Mouse (Mus musculus): ENCODE results near the gene Pmp22. TPM values are rescaled to one million over a fixed set of nuclear protein-coding genes. Genes with fewer than 3 reads are reported as not detected.

The Pmp22 gene
- polyA plus RNA-seq, 1 experiment = not detected

DNA sequence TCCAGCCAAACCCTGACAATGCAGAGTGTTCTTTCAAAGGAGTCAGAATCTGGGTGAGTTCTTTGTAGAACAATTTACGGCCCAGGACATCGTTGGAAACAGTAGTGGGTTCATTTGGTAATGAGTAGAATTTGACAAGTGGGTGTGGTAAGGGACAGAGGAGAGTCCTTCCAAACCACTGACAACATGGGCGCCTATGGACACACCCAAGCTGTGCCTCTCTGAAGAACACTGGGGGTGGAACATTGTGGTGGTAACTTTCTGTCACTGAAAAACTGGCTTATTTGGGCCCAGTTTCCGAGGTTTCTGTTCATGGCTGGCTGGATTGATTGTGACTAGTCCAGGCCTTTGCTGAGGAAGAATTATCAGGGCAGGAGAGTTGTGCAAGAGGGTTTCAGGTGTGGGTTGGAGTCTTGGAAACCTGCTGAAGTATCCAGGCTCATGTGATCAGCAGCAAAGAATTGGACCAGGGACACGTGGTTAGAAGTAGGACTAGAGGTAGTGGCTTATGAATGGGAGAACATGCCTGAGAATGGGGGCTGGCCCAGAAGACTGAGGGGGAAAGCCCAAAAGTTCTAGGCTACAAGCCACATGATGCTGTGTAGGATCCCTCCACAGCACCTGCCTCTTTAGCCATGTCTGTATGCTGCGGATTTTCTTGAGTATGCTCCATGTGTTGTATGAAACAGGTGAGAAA lies 35.4 kb downstream of the Pmp22 start:
- Histone ChIP-seq H3K4me1 (ENCODE audit: control insufficient read depth, insufficient read depth, low read length) (no peaks in the 10 kb centered on the region), H3K4me3 (ENCODE audit: insufficient read depth, low read depth, low read length) (no peak overlapping the region), H3K27ac (ENCODE audit: insufficient read depth, low read depth, low read length) (no peak overlapping the region)
- TF ChIP-seq POLR2A (IDR thresholded peaks at IDR 0.05; ENCODE audit: insufficient read depth, low read depth, low read length) (no peak), CTCF (IDR thresholded peaks at IDR 0.05; ENCODE audit: insufficient read depth, low read depth, low read length) (no peak)
- WGBS = 77% methylated on average over 6 of the region's 6 CpGs

DNA sequence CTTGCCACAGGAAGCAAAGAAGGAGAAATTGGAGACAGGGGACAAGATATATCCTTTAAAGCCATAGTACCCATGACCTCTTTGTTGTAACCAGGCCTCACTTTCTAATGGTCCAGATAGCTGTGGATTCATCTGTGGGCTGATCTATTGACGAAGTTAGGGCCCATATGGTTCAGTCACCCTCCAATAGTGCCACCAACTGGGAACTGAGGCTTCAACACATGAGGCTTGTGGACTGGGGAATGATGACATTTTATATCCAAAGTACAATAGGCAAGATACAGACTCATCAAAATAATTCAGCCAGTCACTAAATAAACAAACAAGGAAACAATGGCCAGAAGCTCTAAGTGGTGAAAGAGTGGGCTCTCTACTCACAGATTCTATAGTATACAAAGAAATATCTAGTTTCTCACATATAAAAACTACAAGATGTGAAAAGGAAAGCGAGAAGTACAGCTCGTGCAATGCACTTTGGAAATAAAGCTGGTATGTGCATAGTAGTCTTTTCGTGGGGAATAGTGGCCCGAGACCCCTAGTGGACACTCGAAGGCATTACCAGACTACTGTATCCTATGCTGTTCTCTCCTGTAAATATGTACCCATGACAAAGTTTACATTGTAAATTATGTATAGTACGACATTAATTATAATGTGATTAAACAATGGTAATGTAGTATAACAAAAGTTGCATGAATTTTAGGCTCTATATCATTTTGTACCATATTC lies 36.1 kb downstream of the Pmp22 start:
- no peak overlapping the region for H3K4me3 ChIP-seq (ENCODE audit: insufficient read depth, low read depth, low read length)
- 49% methylated on average over 7 of the region's 7 CpGs for WGBS

DNA sequence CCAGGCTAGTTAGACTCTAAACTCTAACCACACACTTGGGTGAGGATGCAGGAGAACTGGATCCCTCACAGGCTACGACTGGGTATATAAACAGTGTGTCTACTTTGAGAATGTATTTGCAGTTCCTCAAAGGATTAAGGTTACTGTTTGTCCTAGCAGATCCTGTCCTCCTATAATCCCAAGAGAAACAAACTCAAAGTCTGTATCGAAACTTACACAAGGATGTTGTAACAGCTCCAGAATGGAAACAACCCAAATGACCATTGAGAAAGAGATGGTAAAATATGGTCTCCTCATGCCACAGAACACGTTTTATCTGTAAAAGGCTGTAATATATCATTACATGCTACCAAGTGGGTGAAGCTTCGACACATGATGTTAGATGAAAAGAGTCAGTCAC lies 39.0 kb downstream of the Pmp22 start:
- WGBS = 91% methylated on average over 4 of the region's 4 CpGs
- Histone ChIP-seq H3K4me3 (ENCODE audit: insufficient read depth, low read depth, low read length) (no peak overlapping the region), H3K27ac (ENCODE audit: insufficient read depth, low read depth, low read length) (no peak overlapping the region), H3K4me1 (ENCODE audit: control insufficient read depth, insufficient read depth, low read length) (no peaks in the 10 kb centered on the region)
- TF ChIP-seq POLR2A (IDR thresholded peaks at IDR 0.05; ENCODE audit: insufficient read depth, low read depth, low read length) = no peak
- TF ChIP-seq CTCF (IDR thresholded peaks at IDR 0.05; ENCODE audit: insufficient read depth, low read depth, low read length) = no peak

More for the DNA sequence above, 36.1 kb downstream of the Pmp22 start:
- Histone ChIP-seq H3K4me1 (ENCODE audit: control insufficient read depth, insufficient read depth, low read length) (no peaks in the 10 kb centered on the region), H3K27ac (ENCODE audit: insufficient read depth, low read depth, low read length) (no peak overlapping the region)
- no peak for TF ChIP-seq POLR2A (IDR thresholded peaks at IDR 0.05; ENCODE audit: insufficient read depth, low read depth, low read length)
- TF ChIP-seq CTCF (IDR thresholded peaks at IDR 0.05; ENCODE audit: insufficient read depth, low read depth, low read length) = no peak

DNA sequence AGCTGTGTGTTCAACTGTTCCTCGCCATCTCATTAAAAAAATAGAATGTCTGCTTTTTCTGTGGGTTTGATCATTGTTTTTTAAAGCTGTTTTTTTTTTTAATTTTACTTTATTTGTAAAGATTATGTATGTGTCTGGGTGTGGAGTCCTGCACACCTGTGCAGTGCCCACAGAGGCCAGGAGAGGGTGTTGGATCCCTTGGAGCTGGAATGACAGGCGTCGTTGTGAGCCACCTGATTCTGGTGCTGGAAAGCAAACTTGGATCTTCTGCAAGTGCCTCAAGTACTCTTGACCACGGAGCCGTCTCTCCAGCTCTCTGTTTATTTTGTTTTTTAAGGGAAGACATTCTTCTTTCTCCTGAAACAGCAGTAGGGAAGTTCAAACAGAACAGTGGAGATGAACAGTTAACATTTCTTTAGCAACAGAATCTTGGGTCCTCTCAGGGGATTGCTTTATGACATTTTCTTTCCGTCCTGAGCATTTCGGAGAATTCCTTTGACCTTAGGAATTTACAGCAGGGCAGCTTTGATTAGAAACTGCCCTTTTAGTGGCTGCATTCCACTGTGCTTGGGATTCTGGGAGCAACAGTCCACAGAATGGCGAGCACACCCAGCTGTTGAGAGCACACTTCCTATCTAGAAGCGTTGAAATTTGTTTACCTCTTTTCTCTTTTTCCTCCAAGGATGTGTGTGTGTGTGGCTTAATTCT lies 39.9 kb downstream of the Pmp22 start:
- TF ChIP-seq CTCF (IDR thresholded peaks at IDR 0.05; ENCODE audit: insufficient read depth, low read depth, low read length) = no peak
- H3K4me3 ChIP-seq (ENCODE audit: insufficient read depth, low read depth, low read length) = no peak overlapping the region
- H3K4me1 ChIP-seq (ENCODE audit: control insufficient read depth, insufficient read depth, low read length) = no peaks in the 10 kb centered on the region
- no peak overlapping the region for H3K27ac ChIP-seq (ENCODE audit: insufficient read depth, low read depth, low read length)
- WGBS = 70% methylated on average over 9 of the region's 9 CpGs

DNA sequence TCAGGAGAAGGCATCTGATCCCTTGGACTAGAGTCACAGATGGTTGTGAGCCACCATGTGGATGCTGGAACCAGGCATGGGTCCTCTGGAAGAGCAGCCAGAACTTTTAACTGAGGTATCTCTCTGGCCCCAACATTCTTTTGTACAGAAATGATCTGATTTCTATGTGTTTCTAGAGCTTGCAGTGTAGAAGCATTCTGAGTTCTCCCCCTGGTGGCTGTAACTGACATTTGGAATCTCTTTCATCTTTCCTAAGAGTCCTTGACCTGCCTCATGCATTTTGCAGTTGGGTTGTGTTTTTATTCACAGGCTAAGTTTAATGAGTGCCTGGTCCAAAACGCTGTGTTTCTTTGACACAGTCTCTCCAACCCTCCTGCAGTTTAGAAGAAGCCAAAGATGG lies 43.2 kb downstream of the Pmp22 start:
- Histone ChIP-seq H3K4me3 (ENCODE audit: insufficient read depth, low read depth, low read length) (no peak overlapping the region), H3K27ac (ENCODE audit: insufficient read depth, low read depth, low read length) (no peak overlapping the region), H3K4me1 (ENCODE audit: control insufficient read depth, insufficient read depth, low read length) (0 out of 2 replicates have a peak, but pooled peaks cover 5% of the 10 kb centered on the region)
- 23% methylated on average over 1 of the region's 1 CpGs for WGBS
- TF ChIP-seq POLR2A (IDR thresholded peaks at IDR 0.05; ENCODE audit: insufficient read depth, low read depth, low read length) (no peak), CTCF (IDR thresholded peaks at IDR 0.05; ENCODE audit: insufficient read depth, low read depth, low read length) (no peak)

DNA sequence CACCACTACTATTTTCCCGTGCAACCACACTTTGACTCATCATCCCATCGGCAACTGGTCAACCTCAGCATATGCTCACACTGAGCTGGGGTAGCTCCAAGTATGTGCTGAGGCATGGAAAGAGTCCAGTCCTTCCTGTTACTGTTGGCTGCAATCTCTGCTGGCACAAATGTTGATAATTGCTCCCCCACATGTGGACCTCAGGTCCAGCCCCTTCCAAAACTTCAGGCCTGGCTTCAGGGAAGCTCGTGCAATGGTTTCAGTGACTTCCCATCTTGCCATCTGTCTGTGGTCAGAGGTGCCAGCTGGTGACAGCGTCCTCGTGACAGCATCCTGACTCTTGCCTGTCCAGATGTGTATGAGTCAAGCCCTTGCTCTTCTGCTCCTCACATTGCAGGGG lies 44.8 kb downstream of the Pmp22 start:
- no peak for TF ChIP-seq POLR2A (IDR thresholded peaks at IDR 0.05; ENCODE audit: insufficient read depth, low read depth, low read length)
- TF ChIP-seq CTCF (IDR thresholded peaks at IDR 0.05; ENCODE audit: insufficient read depth, low read depth, low read length) = no peak
- 0 out of 2 replicates have a peak, but pooled peaks cover 5% of the 10 kb centered on the region for H3K4me1 ChIP-seq (ENCODE audit: control insufficient read depth, insufficient read depth, low read length)
- no peak overlapping the region for H3K4me3 ChIP-seq (ENCODE audit: insufficient read depth, low read depth, low read length)
- WGBS = 87% methylated on average over 5 of the region's 5 CpGs
- H3K27ac ChIP-seq (ENCODE audit: insufficient read depth, low read depth, low read length) = no peak overlapping the region

DNA sequence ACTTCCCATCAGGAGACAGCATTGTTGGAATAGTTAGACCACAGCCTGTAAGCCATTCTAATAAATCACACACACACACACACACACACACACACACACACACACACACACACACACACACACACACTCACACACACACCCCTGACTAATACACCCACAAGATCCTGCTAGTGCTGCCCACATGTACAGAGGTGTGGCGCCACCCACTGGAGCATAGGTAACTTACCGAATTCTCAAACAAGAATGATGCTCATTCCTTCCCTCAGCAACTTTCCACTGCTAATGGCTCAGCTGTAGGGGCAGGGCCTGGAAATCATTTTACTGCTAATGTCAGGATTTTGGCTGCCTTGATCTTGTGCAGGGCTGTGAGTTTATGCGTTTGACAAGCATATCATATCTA lies 46.5 kb downstream of the Pmp22 start:
- Histone ChIP-seq H3K27ac (ENCODE audit: insufficient read depth, low read depth, low read length) (no peak overlapping the region), H3K4me1 (ENCODE audit: control insufficient read depth, insufficient read depth, low read length) (0 out of 2 replicates have a peak, but pooled peaks cover 5% of the 10 kb centered on the region), H3K4me3 (ENCODE audit: insufficient read depth, low read depth, low read length) (no peak overlapping the region)
- 56% methylated on average over 3 of the region's 3 CpGs for WGBS
- TF ChIP-seq POLR2A (IDR thresholded peaks at IDR 0.05; ENCODE audit: insufficient read depth, low read depth, low read length) = no peak
- TF ChIP-seq CTCF (IDR thresholded peaks at IDR 0.05; ENCODE audit: insufficient read depth, low read depth, low read length) = no peak

DNA sequence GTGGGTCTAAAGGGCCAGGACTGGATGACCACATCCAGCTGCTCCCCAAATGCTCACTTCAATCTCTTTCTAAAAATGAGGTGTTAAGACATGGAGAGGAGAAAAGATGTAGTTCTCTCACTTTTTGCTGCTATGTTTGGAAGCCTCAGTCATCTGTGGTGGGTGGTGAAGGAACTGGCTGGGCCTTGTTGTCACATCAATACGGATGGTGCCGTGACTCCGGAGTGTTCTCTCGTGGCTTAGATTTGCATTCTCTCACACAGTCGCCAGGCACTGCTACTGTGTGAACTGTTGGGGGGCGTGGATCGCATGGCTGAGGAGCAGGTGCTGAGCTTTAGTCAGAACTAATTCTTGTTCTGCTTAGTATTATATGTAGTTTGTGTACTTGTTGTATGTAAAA lies 47.6 kb downstream of the Pmp22 start:
- WGBS = 45% methylated on average over 7 of the region's 7 CpGs
- no peak overlapping the region for H3K4me3 ChIP-seq (ENCODE audit: insufficient read depth, low read depth, low read length)
- H3K4me1 ChIP-seq (ENCODE audit: control insufficient read depth, insufficient read depth, low read length) = 0 out of 2 replicates have a peak, but pooled peaks cover 5% of the 10 kb centered on the region
- H3K27ac ChIP-seq (ENCODE audit: insufficient read depth, low read depth, low read length) = no peak overlapping the region
- no peak for TF ChIP-seq CTCF (IDR thresholded peaks at IDR 0.05; ENCODE audit: insufficient read depth, low read depth, low read length)

Measured in olfactory bulb, adult 2 months (tissue).